Comparison of ENCODE assay signal across 1 mouse cellular context in the genomic region with DNA sequence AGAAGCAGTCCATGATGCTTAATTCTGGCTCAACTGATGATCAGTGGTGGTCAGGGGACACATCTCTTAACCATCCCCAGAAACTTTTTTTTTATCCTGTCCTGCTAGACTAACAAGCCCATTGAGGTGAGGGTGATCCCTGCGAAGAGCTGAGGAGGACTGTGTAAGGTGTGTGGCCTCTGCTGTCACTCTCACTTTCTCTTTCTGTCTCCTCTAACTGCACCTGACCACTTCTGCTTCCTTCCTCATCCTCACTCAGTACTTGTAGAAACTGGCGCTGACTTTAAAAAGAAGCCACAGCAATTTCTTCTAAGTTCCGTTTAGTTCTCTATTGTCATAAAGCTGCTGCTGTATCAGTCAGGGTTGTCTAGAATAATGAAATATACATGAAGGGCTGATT.
A peak's percentile ranks its signal among the peaks of the same experiment; 100 is the strongest.
TF ChIP-seq lines count a peak whose summit lies in the region.

No protein-coding gene starts in this region.

TF ChIP-seq in CH12.LX, 34 proteins besides CTCF, POLR2A, EP300 and RAD21 (continued from another document):
- no peak for TF ChIP-seq ELF1 (IDR thresholded peaks at IDR 0.05; ENCODE audit: low read depth, low read length)
- TF ChIP-seq SIN3A (IDR thresholded peaks at IDR 0.05; ENCODE audit: low read length) = no peak
- TF ChIP-seq MXI1 (IDR thresholded peaks at IDR 0.05; ENCODE audit: low read depth, low read length) = no peak
- 0 out of 2 replicates have a peak, but pooled peaks have one; percentile 16 for TF ChIP-seq IRF4 (IDR thresholded peaks at IDR 0.05; ENCODE audit: low read depth, low read length)
- no peak for TF ChIP-seq POLR2AphosphoS2 (IDR thresholded peaks at IDR 0.05; ENCODE audit: low read depth, low read length)
- TF ChIP-seq NELFE (IDR thresholded peaks at IDR 0.05; ENCODE audit: low read depth, low read length) = no peak
- TF ChIP-seq CHD1 (IDR thresholded peaks at IDR 0.05; ENCODE audit: low read depth, low read length) = no peak
- no peak for TF ChIP-seq MEF2A (IDR thresholded peaks at IDR 0.05; ENCODE audit: borderline replicate concordance, low read depth, low read length)
- TF ChIP-seq ZKSCAN1 (IDR thresholded peaks at IDR 0.05; ENCODE audit: borderline replicate concordance, low read depth, low read length) = no peak
